Mouse (Mus musculus): ENCODE data around the gene Mmrn1. TPM values are rescaled to one million over a fixed set of nuclear protein-coding genes. Genes with fewer than 3 reads are reported as not detected.
A peak's percentile ranks its signal among the peaks of the same experiment; 100 is the strongest.

Gene Mmrn1
- polyA plus RNA-seq, 1 experiment from 2014 or later: 7.1 TPM

- Histone ChIP-seq H3K27ac (ENCODE audit: low read length) (no peak overlapping the region), H3K4me2 (replicated peaks; ENCODE audit: low read depth, low read length) (no peak overlapping the region), H3K9me3 (ENCODE audit: low read length) (no peaks in the 10 kb centered on the region), H3K4me3 (ENCODE audit: low read depth, low read length) (no peak overlapping the region), H3K36me3 (ENCODE audit: insufficient read depth, low read length) (no peaks in the 10 kb centered on the region), H3K4me1 (ENCODE audit: insufficient read depth, low read depth, low read length) (no peaks in the 10 kb centered on the region), H3K9ac (replicated peaks; ENCODE audit: low read depth) (no peak overlapping the region), H3K27me3 (replicated peaks; ENCODE audit: insufficient read depth, low read length) (no peaks in the 10 kb centered on the region)
- DNase-seq (ENCODE audit: low spot score) (no peak), ATAC-seq (no peak)
- WGBS: 89% methylated on average over 11 of the region's 11 CpGs
- TF ChIP-seq CTCF (IDR thresholded peaks at IDR 0.05) (no peak), EP300 (IDR thresholded peaks at IDR 0.05) (no peak)
Observed at GRCm38 (mm10) chr6:60986914-60987313, 62.1 kb downstream of the Mmrn1 start.

DNA sequence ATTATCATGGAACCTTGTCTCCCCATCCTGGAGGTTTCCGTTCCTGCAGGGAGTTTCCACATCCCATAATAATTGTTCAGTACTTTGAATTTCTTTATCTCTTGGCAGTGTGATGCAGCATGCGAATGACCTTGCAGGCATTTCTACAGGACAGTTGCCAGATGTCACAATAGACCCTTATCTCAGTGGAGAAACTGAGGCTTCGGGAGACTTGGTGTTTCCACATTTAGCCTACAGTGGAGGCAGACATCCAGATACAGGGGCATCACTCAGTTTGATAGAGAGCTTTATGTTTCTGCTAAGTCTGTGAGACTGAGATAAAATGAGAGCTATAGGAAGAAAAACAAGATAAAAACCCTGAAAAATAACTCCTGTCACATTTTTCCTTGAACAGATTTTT lies 63.0 kb downstream of the Mmrn1 start:
- H3K36me3 ChIP-seq (ENCODE audit: insufficient read depth, low read length): no peaks in the 10 kb centered on the region
- WGBS: 68% methylated on average over 3 of the region's 3 CpGs

GRCm38 (mm10) chr6:60992366-60992765 lies 67.6 kb downstream of the Mmrn1 start:
- H3K4me2 ChIP-seq (replicated peaks; ENCODE audit: low read depth, low read length): no peak overlapping the region
- no peaks in the 10 kb centered on the region for H3K9me3 ChIP-seq (ENCODE audit: low read length)
- H3K36me3 ChIP-seq (ENCODE audit: insufficient read depth, low read length): no peaks in the 10 kb centered on the region
- H3K27ac ChIP-seq (ENCODE audit: low read length): no peak overlapping the region
- H3K4me3 ChIP-seq (ENCODE audit: low read depth, low read length): no peak overlapping the region
- TF ChIP-seq CTCF (IDR thresholded peaks at IDR 0.05) (no peak), EP300 (IDR thresholded peaks at IDR 0.05) (no peak)
- WGBS: 94% methylated on average over 1 of the region's 1 CpGs
- H3K4me1 ChIP-seq (ENCODE audit: insufficient read depth, low read depth, low read length): no peaks in the 10 kb centered on the region
- ATAC-seq (no peak), DNase-seq (ENCODE audit: low spot score) (peak; percentile 8)
- H3K9ac ChIP-seq (replicated peaks; ENCODE audit: low read depth): no peak overlapping the region
- no peaks in the 10 kb centered on the region for H3K27me3 ChIP-seq (replicated peaks; ENCODE audit: insufficient read depth, low read length)

More for the DNA sequence above, 63.0 kb downstream of the Mmrn1 start:
- Histone ChIP-seq H3K4me1 (ENCODE audit: insufficient read depth, low read depth, low read length) (no peaks in the 10 kb centered on the region), H3K9me3 (ENCODE audit: low read length) (no peaks in the 10 kb centered on the region), H3K27me3 (replicated peaks; ENCODE audit: insufficient read depth, low read length) (no peaks in the 10 kb centered on the region), H3K27ac (ENCODE audit: low read length) (no peak overlapping the region), H3K4me2 (replicated peaks; ENCODE audit: low read depth, low read length) (no peak overlapping the region), H3K4me3 (ENCODE audit: low read depth, low read length) (no peak overlapping the region), H3K9ac (replicated peaks; ENCODE audit: low read depth) (no peak overlapping the region)
- DNase-seq (ENCODE audit: low spot score) (no peak), ATAC-seq (no peak)
- TF ChIP-seq EP300 (IDR thresholded peaks at IDR 0.05) (no peak), CTCF (IDR thresholded peaks at IDR 0.05) (no peak)

GRCm38 (mm10) chr6:60993386-60994108 lies 68.8 kb downstream of the Mmrn1 start:
- H3K4me1 ChIP-seq (ENCODE audit: insufficient read depth, low read depth, low read length): no peaks in the 10 kb centered on the region
- WGBS: 80% methylated on average over 4 of the region's 4 CpGs
- no peak for DNase-seq (ENCODE audit: low spot score)

DNA sequence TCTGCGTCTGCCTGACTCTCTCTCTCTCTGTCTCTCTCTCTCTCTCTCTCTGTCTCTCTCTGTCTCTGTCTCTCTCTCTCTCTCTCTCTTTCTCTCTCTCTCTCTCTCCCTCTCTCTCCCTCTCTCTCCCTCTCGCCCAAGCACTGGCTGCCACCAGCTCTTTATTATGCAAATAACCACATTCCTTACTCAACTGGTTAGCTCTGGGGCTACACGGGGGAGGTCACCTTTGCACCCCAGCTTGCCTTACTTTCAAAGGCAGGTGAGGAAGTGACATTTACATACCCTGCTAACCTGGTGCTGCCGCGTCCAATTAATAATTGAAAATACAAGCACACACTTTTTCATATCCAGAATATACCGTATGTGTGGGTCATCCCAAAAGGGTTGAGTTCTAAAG lies 69.3 kb downstream of the Mmrn1 start:
- ATAC-seq (no peak), DNase-seq (ENCODE audit: low spot score) (no peak)
- no peaks in the 10 kb centered on the region for H3K27me3 ChIP-seq (replicated peaks; ENCODE audit: insufficient read depth, low read length)
- H3K36me3 ChIP-seq (ENCODE audit: insufficient read depth, low read length): no peaks in the 10 kb centered on the region
- H3K9ac ChIP-seq (replicated peaks; ENCODE audit: low read depth): no peak overlapping the region
- H3K4me1 ChIP-seq (ENCODE audit: insufficient read depth, low read depth, low read length): no peaks in the 10 kb centered on the region
- no peaks in the 10 kb centered on the region for H3K9me3 ChIP-seq (ENCODE audit: low read length)
- TF ChIP-seq CTCF (IDR thresholded peaks at IDR 0.05) (no peak), EP300 (IDR thresholded peaks at IDR 0.05) (no peak)
- H3K4me3 ChIP-seq (ENCODE audit: low read depth, low read length): no peak overlapping the region
- 22% methylated on average over 6 of the region's 6 CpGs for WGBS
- 0 out of 2 replicates have a peak overlapping the region, but pooled peaks have one; percentile 14 for H3K4me2 ChIP-seq (replicated peaks; ENCODE audit: low read depth, low read length)
- H3K27ac ChIP-seq (ENCODE audit: low read length): no peak overlapping the region

More at GRCm38 (mm10) chr6:60993386-60994108, 68.8 kb downstream of the Mmrn1 start:
- ATAC-seq: no peak
- H3K27me3 ChIP-seq (replicated peaks; ENCODE audit: insufficient read depth, low read length): no peaks in the 10 kb centered on the region
- TF ChIP-seq EP300 (IDR thresholded peaks at IDR 0.05) (no peak), CTCF (IDR thresholded peaks at IDR 0.05) (no peak)
- H3K9me3 ChIP-seq (ENCODE audit: low read length): no peaks in the 10 kb centered on the region
- H3K36me3 ChIP-seq (ENCODE audit: insufficient read depth, low read length): no peaks in the 10 kb centered on the region
- H3K4me3 ChIP-seq (ENCODE audit: low read depth, low read length): no peak overlapping the region
- H3K4me2 ChIP-seq (replicated peaks; ENCODE audit: low read depth, low read length): no peak overlapping the region
- H3K9ac ChIP-seq (replicated peaks; ENCODE audit: low read depth): no peak overlapping the region
- H3K27ac ChIP-seq (ENCODE audit: low read length): no peak overlapping the region

- Histone ChIP-seq H3K4me1 (ENCODE audit: insufficient read depth, low read depth, low read length) (no peaks in the 10 kb centered on the region), H3K4me2 (replicated peaks; ENCODE audit: low read depth, low read length) (0 out of 2 replicates have a peak overlapping the region, but pooled peaks have one; percentile 14), H3K9ac (replicated peaks; ENCODE audit: low read depth) (no peak overlapping the region), H3K4me3 (ENCODE audit: low read depth, low read length) (no peak overlapping the region), H3K27me3 (replicated peaks; ENCODE audit: insufficient read depth, low read length) (no peaks in the 10 kb centered on the region), H3K27ac (ENCODE audit: low read length) (no peak overlapping the region), H3K9me3 (ENCODE audit: low read length) (no peaks in the 10 kb centered on the region), H3K36me3 (ENCODE audit: insufficient read depth, low read length) (no peaks in the 10 kb centered on the region)
- ATAC-seq (no peak), DNase-seq (ENCODE audit: low spot score) (no peak)
- WGBS: 27% methylated on average over 10 of the region's 10 CpGs
- TF ChIP-seq CTCF (IDR thresholded peaks at IDR 0.05) (no peak), EP300 (IDR thresholded peaks at IDR 0.05) (no peak)
Observed at GRCm38 (mm10) chr6:60994521-60994920, 69.7 kb downstream of the Mmrn1 start.

Measured in lung, postnatal 0 days (tissue).